Mouse (Mus musculus): ENCODE data around the gene Cnksr3.
A peak's percentile ranks its signal among the peaks of the same experiment; 100 is the strongest.

Gene Cnksr3

GRCm38 (mm10) chr10:7077971-7078370 is 134.1 kb downstream of the Cnksr3 start:
- DNase-seq (ENCODE audit: low spot score in 2 of 2): no peak

DNA sequence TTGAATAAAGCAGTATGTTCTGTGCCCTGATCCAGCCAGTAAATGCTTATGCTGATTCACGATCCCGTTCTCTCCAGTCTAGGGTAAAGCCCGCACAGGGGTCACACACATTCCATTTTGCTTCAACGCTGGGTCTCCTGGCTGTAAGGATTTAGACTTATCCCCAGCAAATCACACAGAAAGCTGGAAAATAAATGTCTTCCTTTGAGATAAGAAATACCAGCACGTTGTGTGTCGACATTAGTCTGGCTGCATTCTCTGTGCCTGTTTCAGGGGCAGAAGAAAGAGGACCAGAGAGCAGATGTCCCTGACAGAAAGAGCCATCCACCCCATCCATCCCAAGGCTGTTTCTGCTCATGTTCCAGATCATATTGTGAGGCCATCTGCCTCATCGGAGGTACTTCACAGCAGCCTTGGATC is 134.6 kb downstream of the Cnksr3 start:
- no peak for DNase-seq (ENCODE audit: low spot score in 2 of 2)

- DNase-seq (ENCODE audit: low spot score in 2 of 2): no peak
These were observed 135.3 kb downstream of the Cnksr3 start for GRCm38 (mm10) chr10:7076662-7077211.

GRCm38 (mm10) chr10:7076201-7076600 is 135.8 kb downstream of the Cnksr3 start:
- peak; percentile 87 for DNase-seq (ENCODE audit: low spot score in 2 of 2)

DNA sequence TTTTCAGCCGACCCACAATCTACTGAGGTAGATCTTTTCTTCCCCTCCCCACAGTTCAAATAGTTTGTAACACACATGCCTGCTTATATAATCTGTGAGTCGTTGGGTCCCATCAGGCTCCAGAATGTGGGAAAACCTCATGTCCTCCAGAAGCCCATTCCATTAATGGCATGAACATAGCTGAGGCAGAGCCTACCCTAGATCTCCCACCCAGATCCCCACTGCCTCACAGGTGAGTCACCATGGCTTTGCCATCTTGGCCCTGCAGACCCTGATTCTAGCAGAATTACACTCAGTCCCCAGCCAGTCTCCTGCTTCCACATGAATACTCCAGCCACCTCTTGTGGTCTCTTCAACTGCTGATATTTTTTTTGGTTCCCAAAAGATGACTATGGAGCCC is 136.4 kb downstream of the Cnksr3 start:
- DNase-seq (ENCODE audit: low spot score in 2 of 2): no peak

DNA sequence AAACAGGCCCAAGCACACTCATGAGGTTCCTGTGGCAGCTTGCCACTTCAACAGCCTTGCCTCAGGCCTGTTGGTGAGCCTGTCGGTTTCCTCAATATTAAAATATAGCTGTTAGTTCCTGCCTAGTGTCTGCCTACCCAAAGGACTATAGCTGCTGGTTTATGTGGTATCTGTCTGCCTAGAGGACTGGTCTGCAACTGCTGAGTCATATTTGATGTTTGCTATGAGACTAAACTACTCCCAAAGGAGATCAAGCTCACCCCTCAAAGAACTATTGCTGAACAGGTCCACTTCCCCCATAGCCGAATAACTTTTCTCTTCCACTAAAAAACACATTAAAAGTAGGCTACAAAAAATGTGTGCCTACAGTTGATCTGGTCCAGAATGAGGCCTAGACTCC is 137.8 kb downstream of the Cnksr3 start:
- no peak for DNase-seq (ENCODE audit: low spot score in 2 of 2)

GRCm38 (mm10) chr10:7070924-7071323 is 141.1 kb downstream of the Cnksr3 start:
- no peak for DNase-seq (ENCODE audit: low spot score in 2 of 2)

DNA sequence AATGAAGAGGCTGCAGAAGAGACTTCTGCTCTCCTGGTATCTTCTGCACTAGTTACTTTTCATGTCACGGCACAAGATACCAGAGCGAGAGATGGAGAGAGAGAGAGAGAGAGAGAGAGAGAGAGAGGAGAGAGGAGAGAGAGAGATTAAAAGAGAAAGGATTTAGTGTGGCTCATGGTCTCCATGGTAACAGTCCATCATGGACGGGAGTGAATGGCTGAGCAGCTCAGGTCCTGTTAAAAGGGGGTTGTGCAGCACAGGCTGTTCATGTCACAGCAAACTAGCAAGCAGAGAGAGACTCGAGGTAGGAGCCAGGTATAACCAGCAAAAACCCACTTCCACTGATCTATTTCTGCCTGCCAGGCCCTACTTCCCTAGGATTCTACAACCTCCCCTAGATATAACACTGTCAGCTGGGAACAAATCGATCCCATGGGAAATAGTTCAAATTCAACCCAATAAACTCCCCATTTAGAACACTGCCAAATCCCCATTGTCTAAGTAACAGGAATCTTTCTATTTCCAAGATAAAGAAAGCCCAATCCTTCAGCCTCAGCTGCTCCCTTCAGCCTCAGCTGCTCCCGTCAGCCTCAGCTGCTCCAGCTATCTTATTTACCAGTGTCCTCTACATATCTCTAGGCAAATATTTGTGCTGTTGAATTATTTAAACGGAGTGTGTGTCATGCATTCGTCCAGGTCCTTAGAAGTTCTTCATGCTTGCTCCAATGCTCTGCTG is 141.8 kb downstream of the Cnksr3 start:
- DNase-seq (ENCODE audit: low spot score in 2 of 2): no peak

DNA sequence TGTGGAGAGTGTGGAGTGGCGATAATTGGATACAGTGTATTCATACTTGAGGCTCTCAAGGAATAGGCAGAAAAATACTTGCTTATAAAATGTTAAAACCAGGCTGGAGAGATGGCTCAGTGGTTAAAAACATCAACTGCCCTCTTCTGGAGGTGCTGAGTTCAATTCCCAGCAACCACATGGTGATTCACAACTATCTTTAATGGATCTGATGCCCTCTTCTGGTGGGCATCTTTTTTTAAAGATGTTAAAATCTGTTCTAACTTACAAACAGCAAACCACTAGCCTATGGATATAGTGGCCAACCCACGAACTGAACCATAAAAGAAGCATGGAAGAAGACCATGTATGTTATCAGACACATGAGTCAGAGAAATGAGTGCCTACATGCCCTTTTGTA is 142.9 kb downstream of the Cnksr3 start:
- DNase-seq (ENCODE audit: low spot score in 2 of 2): no peak

Measured in right cerebral cortex, postnatal 10 days (tissue).